Mouse (Mus musculus): ENCODE measurements at regions not wholly inside any gene's neighbourhood (a gene's known extent, or its start where the extent isn't known, plus 50 kb on each side); places are given as distances from the start of the nearest gene placed in this dataset.

GRCm38 (mm10) chr1:128679005-128679980, 87.2 kb upstream of the Cxcr4 start:
- H3K4me3 ChIP-seq, result no peak overlapping the region
- no peak overlapping the region for H3K9ac ChIP-seq
- no peak overlapping the region for H3K27ac ChIP-seq
- peaks cover 3% of the 10 kb centered on the region; the same call in 1 of the 2 replicates for H3K4me1 ChIP-seq
- no peaks in the 10 kb centered on the region for H3K27me3 ChIP-seq
- H3K9me3 ChIP-seq, result no peaks in the 10 kb centered on the region
- ATAC-seq (ENCODE audit: low FRiP score, low read depth), result no peak
- H3K36me3 ChIP-seq, result no peaks in the 10 kb centered on the region
- H3K4me2 ChIP-seq (replicated peaks), result no peak overlapping the region
- WGBS, result 65% methylated on average over 18 of the region's 18 CpGs

- ATAC-seq (ENCODE audit: low FRiP score, low read depth), result no peak
- H3K9ac ChIP-seq, result no peak overlapping the region
- 0 out of 2 replicates have a peak, but pooled peaks cover 4% of the 10 kb centered on the region for H3K9me3 ChIP-seq
- no peak overlapping the region for H3K27ac ChIP-seq
- no peaks in the 10 kb centered on the region for H3K27me3 ChIP-seq
- no peak overlapping the region for H3K4me2 ChIP-seq (replicated peaks)
- peaks cover 3% of the 10 kb centered on the region; the same call in 1 of the 2 replicates for H3K4me1 ChIP-seq
- H3K36me3 ChIP-seq, result no peaks in the 10 kb centered on the region
- H3K4me3 ChIP-seq, result no peak overlapping the region
- WGBS, result 78% methylated on average over 5 of the region's 5 CpGs
Measured at GRCm38 (mm10) chr1:128675538-128675937, 83.4 kb upstream of the Cxcr4 start.

GRCm38 (mm10) chr1:128672306-128672705, 80.2 kb upstream of the Cxcr4 start:
- Histone ChIP-seq H3K27me3 (no peaks in the 10 kb centered on the region), H3K4me1 (no peaks in the 10 kb centered on the region), H3K36me3 (no peaks in the 10 kb centered on the region), H3K9ac (no peak overlapping the region), H3K4me2 (replicated peaks) (no peak overlapping the region), H3K9me3 (0 out of 2 replicates have a peak, but pooled peaks cover 4% of the 10 kb centered on the region), H3K27ac (no peak overlapping the region), H3K4me3 (no peak overlapping the region)
- 93% methylated on average over 3 of the region's 3 CpGs for WGBS
- ATAC-seq (ENCODE audit: low FRiP score, low read depth), result no peak

GRCm38 (mm10) chr1:128671495-128671894, 79.4 kb upstream of the Cxcr4 start:
- no peak overlapping the region for H3K4me2 ChIP-seq (replicated peaks)
- no peak overlapping the region for H3K27ac ChIP-seq
- no peaks in the 10 kb centered on the region for H3K4me1 ChIP-seq
- H3K4me3 ChIP-seq, result no peak overlapping the region
- no peaks in the 10 kb centered on the region for H3K36me3 ChIP-seq
- no peak overlapping the region for H3K9ac ChIP-seq
- 0 out of 2 replicates have a peak, but pooled peaks cover 4% of the 10 kb centered on the region for H3K9me3 ChIP-seq
- 70% methylated on average over 3 of the region's 3 CpGs for WGBS
- no peak for ATAC-seq (ENCODE audit: low FRiP score, low read depth)
- no peaks in the 10 kb centered on the region for H3K27me3 ChIP-seq

GRCm38 (mm10) chr1:128671016-128671415, 78.9 kb upstream of the Cxcr4 start:
- 0 out of 2 replicates have a peak, but pooled peaks cover 4% of the 10 kb centered on the region for H3K9me3 ChIP-seq
- no peaks in the 10 kb centered on the region for H3K4me1 ChIP-seq
- WGBS, result 50% methylated on average over 5 of the region's 5 CpGs
- no peak overlapping the region for H3K4me3 ChIP-seq
- H3K36me3 ChIP-seq, result no peaks in the 10 kb centered on the region
- H3K9ac ChIP-seq, result no peak overlapping the region
- H3K27ac ChIP-seq, result no peak overlapping the region
- ATAC-seq (ENCODE audit: low FRiP score, low read depth), result no peak
- H3K27me3 ChIP-seq, result no peaks in the 10 kb centered on the region
- H3K4me2 ChIP-seq (replicated peaks), result no peak overlapping the region

- 0 out of 2 replicates have a peak, but pooled peaks cover 4% of the 10 kb centered on the region for H3K9me3 ChIP-seq
- 73% methylated on average over 2 of the region's 2 CpGs for WGBS
- H3K27me3 ChIP-seq, result no peaks in the 10 kb centered on the region
- no peak overlapping the region for H3K4me2 ChIP-seq (replicated peaks)
- no peak for ATAC-seq (ENCODE audit: low FRiP score, low read depth)
- no peak overlapping the region for H3K4me3 ChIP-seq
- H3K4me1 ChIP-seq, result no peaks in the 10 kb centered on the region
- H3K36me3 ChIP-seq, result no peaks in the 10 kb centered on the region
- H3K27ac ChIP-seq, result no peak overlapping the region
- no peak overlapping the region for H3K9ac ChIP-seq
Measured at GRCm38 (mm10) chr1:128669241-128669666, 77.2 kb upstream of the Cxcr4 start.

GRCm38 (mm10) chr1:128668718-128669117, 76.6 kb upstream of the Cxcr4 start:
- no peaks in the 10 kb centered on the region for H3K4me1 ChIP-seq
- H3K4me2 ChIP-seq (replicated peaks), result no peak overlapping the region
- H3K27me3 ChIP-seq, result no peaks in the 10 kb centered on the region
- no peaks in the 10 kb centered on the region for H3K36me3 ChIP-seq
- ATAC-seq (ENCODE audit: low FRiP score, low read depth), result no peak
- H3K27ac ChIP-seq, result no peak overlapping the region
- H3K9ac ChIP-seq, result no peak overlapping the region
- 79% methylated on average over 6 of the region's 6 CpGs for WGBS
- no peak overlapping the region for H3K4me3 ChIP-seq
- H3K9me3 ChIP-seq, result 0 out of 2 replicates have a peak, but pooled peaks cover 4% of the 10 kb centered on the region

GRCm38 (mm10) chr1:128667121-128667762, 75.1 kb upstream of the Cxcr4 start:
- H3K4me2 ChIP-seq (replicated peaks), result no peak overlapping the region
- ATAC-seq (ENCODE audit: low FRiP score, low read depth), result no peak
- no peaks in the 10 kb centered on the region for H3K9me3 ChIP-seq
- no peaks in the 10 kb centered on the region for H3K27me3 ChIP-seq
- H3K9ac ChIP-seq, result no peak overlapping the region
- no peaks in the 10 kb centered on the region for H3K36me3 ChIP-seq
- 84% methylated on average over 4 of the region's 4 CpGs for WGBS
- H3K4me1 ChIP-seq, result no peaks in the 10 kb centered on the region
- no peak overlapping the region for H3K4me3 ChIP-seq
- no peak overlapping the region for H3K27ac ChIP-seq

- no peak overlapping the region for H3K4me3 ChIP-seq
- H3K9ac ChIP-seq, result no peak overlapping the region
- WGBS, result 91% methylated on average over 2 of the region's 2 CpGs
Measured at GRCm38 (mm10) chr1:128663207-128663606, 71.1 kb upstream of the Cxcr4 start.

GRCm38 (mm10) chr1:128659857-128660256, 67.8 kb upstream of the Cxcr4 start:
- no peak for ATAC-seq (ENCODE audit: low FRiP score, low read depth)
- H3K27ac ChIP-seq, result no peak overlapping the region
- H3K27me3 ChIP-seq, result no peaks in the 10 kb centered on the region
- no peak overlapping the region for H3K4me2 ChIP-seq (replicated peaks)
- H3K4me1 ChIP-seq, result no peaks in the 10 kb centered on the region
- no peaks in the 10 kb centered on the region for H3K9me3 ChIP-seq
- no peak overlapping the region for H3K4me3 ChIP-seq
- no peak overlapping the region for H3K9ac ChIP-seq
- no peaks in the 10 kb centered on the region for H3K36me3 ChIP-seq
- WGBS, result 67% methylated on average over 1 of the region's 1 CpGs

More at GRCm38 (mm10) chr1:128663207-128663606, 71.1 kb upstream of the Cxcr4 start:
- Histone ChIP-seq H3K27ac (no peak overlapping the region), H3K27me3 (no peaks in the 10 kb centered on the region), H3K36me3 (no peaks in the 10 kb centered on the region), H3K4me2 (replicated peaks) (no peak overlapping the region), H3K4me1 (no peaks in the 10 kb centered on the region), H3K9me3 (no peaks in the 10 kb centered on the region)
- no peak for ATAC-seq (ENCODE audit: low FRiP score, low read depth)

GRCm38 (mm10) chr1:128658802-128659201, 66.7 kb upstream of the Cxcr4 start:
- WGBS, result 9% methylated on average over 2 of the region's 2 CpGs
- no peak for ATAC-seq (ENCODE audit: low FRiP score, low read depth)
- Histone ChIP-seq H3K9ac (no peak overlapping the region), H3K9me3 (no peaks in the 10 kb centered on the region), H3K27ac (no peak overlapping the region), H3K4me1 (no peaks in the 10 kb centered on the region), H3K36me3 (no peaks in the 10 kb centered on the region), H3K4me3 (no peak overlapping the region), H3K4me2 (replicated peaks) (no peak overlapping the region), H3K27me3 (no peaks in the 10 kb centered on the region)
